Mouse (Mus musculus): Measurements from ENCODE around the gene Luc7l3. TPM values are rescaled to one million over a fixed set of nuclear protein-coding genes. Genes with fewer than 3 reads are reported as not detected.

Luc7l3 gene
- polyA plus RNA-seq, 1 experiment from 2014 or later = 35.8 TPM

DNA sequence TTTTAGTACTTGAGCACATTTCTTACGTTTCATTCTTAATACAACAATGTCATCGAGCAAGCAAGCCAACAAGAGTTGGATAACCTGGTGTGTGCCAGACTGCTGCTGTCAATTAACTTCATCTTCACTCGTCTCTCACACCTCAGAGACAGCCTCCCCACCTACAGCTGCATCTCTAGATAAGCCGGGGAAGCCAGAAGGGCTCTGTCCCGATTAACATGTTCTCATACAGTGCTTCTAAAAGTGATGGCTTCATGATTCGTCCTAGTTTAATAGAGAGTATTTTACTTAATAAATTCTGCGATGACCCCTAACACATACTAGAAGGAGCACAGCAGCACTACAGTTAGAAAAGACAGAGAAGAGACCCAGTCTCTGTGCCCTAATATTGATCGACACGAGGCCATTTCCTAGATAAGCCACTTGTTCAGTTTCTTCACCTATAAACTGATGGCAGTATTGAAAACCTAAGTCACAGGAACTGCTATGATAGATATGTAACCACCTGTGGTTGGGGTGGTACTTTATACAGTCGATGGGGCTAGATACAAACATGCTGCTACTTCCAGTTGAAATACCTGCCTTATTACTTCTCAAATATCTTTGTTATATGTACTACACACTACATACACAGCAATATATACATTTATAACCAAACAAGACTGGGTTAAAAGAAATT is 31.6 kb downstream of the Luc7l3 start:
- Histone ChIP-seq H3K4me1 (ENCODE audit: insufficient read depth) (no peaks in the 10 kb centered on the region), H3K27ac (ENCODE audit: low read depth) (peak overlapping the region; percentile 75), H3K4me3 (ENCODE audit: low read depth, low read length) (no peak overlapping the region), H3K36me3 (replicated peaks; ENCODE audit: insufficient read depth, low read length) (peaks cover 77% of the 10 kb centered on the region), H3K27me3 (ENCODE audit: insufficient read depth, low read length) (no peaks in the 10 kb centered on the region), H3K4me2 (ENCODE audit: low read depth, low read length) (peak overlapping the region; percentile 56), H3K9me3 (ENCODE audit: low read length) (no peaks in the 10 kb centered on the region), H3K9ac (replicated peaks) (no peak overlapping the region)
- TF ChIP-seq EP300 (IDR thresholded peaks at IDR 0.05; ENCODE audit: low read depth) (peak; percentile 83), CTCF (IDR thresholded peaks at IDR 0.05; ENCODE audit: low read depth) (no peak)
- DNase-seq (peak; percentile 51), ATAC-seq (peak; percentile 95)
- WGBS (ENCODE audit: insufficient replicate concordance) = 63% methylated on average over 10 of the region's 10 CpGs

- no peak overlapping the region for H3K4me3 ChIP-seq (ENCODE audit: low read depth, low read length)
- 94% methylated on average over 5 of the region's 5 CpGs for WGBS (ENCODE audit: insufficient replicate concordance)
- H3K9me3 ChIP-seq (ENCODE audit: low read length) = no peaks in the 10 kb centered on the region
- H3K36me3 ChIP-seq (replicated peaks; ENCODE audit: insufficient read depth, low read length) = peaks cover 57% of the 10 kb centered on the region
- ATAC-seq = no peak
- TF ChIP-seq EP300 (IDR thresholded peaks at IDR 0.05; ENCODE audit: low read depth) (no peak), CTCF (IDR thresholded peaks at IDR 0.05; ENCODE audit: low read depth) (no peak)
- no peak overlapping the region for H3K9ac ChIP-seq (replicated peaks)
- H3K4me1 ChIP-seq (ENCODE audit: insufficient read depth) = peaks cover 3% of the 10 kb centered on the region; the same call in 1 of the 2 replicates
- no peaks in the 10 kb centered on the region for H3K27me3 ChIP-seq (ENCODE audit: insufficient read depth, low read length)
- no peak for DNase-seq
- H3K27ac ChIP-seq (ENCODE audit: low read depth) = no peak overlapping the region
- H3K4me2 ChIP-seq (ENCODE audit: low read depth, low read length) = no peak overlapping the region
Measured at GRCm38 (mm10) chr11:94287105-94287504, 34.7 kb downstream of the Luc7l3 start.

GRCm38 (mm10) chr11:94285886-94286574 is 35.8 kb downstream of the Luc7l3 start:
- peaks cover 10% of the 10 kb centered on the region; the same call in 1 of the 2 replicates for H3K4me1 ChIP-seq (ENCODE audit: insufficient read depth)
- TF ChIP-seq EP300 (IDR thresholded peaks at IDR 0.05; ENCODE audit: low read depth) (no peak), CTCF (IDR thresholded peaks at IDR 0.05; ENCODE audit: low read depth) (no peak)
- DNase-seq (no peak), ATAC-seq (no peak)
- no peaks in the 10 kb centered on the region for H3K9me3 ChIP-seq (ENCODE audit: low read length)
- 85% methylated on average over 11 of the region's 11 CpGs for WGBS (ENCODE audit: insufficient replicate concordance)
- no peak overlapping the region for H3K4me3 ChIP-seq (ENCODE audit: low read depth, low read length)
- H3K9ac ChIP-seq (replicated peaks) = no peak overlapping the region
- H3K36me3 ChIP-seq (replicated peaks; ENCODE audit: insufficient read depth, low read length) = peaks cover 48% of the 10 kb centered on the region
- no peak overlapping the region for H3K27ac ChIP-seq (ENCODE audit: low read depth)
- no peak overlapping the region for H3K4me2 ChIP-seq (ENCODE audit: low read depth, low read length)
- H3K27me3 ChIP-seq (ENCODE audit: insufficient read depth, low read length) = no peaks in the 10 kb centered on the region

DNA sequence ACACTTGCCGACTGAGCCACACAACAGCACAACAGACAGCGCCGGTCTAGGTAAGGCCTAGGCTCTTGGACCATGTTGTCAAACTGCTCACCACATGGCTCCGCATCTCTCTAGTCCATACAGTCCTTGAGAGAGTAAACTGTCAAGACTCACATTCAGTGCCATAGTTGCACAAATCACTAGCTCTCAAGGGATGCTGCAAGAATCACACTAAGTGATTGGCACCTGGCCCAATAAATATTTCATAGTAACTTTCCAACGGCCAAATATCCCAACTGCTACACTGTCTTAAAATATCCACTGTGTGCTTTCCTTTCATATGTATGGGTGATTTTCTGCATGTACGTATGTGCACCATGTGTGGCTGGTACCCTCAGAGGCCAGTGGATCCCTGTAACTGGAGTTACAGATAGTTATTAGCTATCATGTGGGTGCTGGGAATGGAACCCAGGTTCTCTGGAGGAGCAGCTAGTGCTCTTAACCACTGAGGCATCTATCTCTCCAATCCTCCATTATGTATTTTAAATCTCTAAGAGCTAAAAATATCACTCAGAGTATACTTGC is 38.2 kb downstream of the Luc7l3 start:
- no peak overlapping the region for H3K27ac ChIP-seq (ENCODE audit: low read depth)
- H3K27me3 ChIP-seq (ENCODE audit: insufficient read depth, low read length) = no peaks in the 10 kb centered on the region
- TF ChIP-seq EP300 (IDR thresholded peaks at IDR 0.05; ENCODE audit: low read depth) (no peak), CTCF (IDR thresholded peaks at IDR 0.05; ENCODE audit: low read depth) (no peak)
- peaks cover 10% of the 10 kb centered on the region; the same call in 1 of the 2 replicates for H3K4me1 ChIP-seq (ENCODE audit: insufficient read depth)
- DNase-seq = no peak
- WGBS (ENCODE audit: insufficient replicate concordance) = 90% methylated on average over 6 of the region's 6 CpGs
- no peak overlapping the region for H3K4me3 ChIP-seq (ENCODE audit: low read depth, low read length)
- H3K9ac ChIP-seq (replicated peaks) = no peak overlapping the region
- no peaks in the 10 kb centered on the region for H3K9me3 ChIP-seq (ENCODE audit: low read length)
- no peak overlapping the region for H3K4me2 ChIP-seq (ENCODE audit: low read depth, low read length)
- peaks cover 26% of the 10 kb centered on the region for H3K36me3 ChIP-seq (replicated peaks; ENCODE audit: insufficient read depth, low read length)
- no peak for ATAC-seq

GRCm38 (mm10) chr11:94282291-94282690 is 39.5 kb downstream of the Luc7l3 start:
- 74% methylated on average over 5 of the region's 5 CpGs for WGBS (ENCODE audit: insufficient replicate concordance)
- H3K4me1 ChIP-seq (ENCODE audit: insufficient read depth) = peaks cover 13% of the 10 kb centered on the region; the same call in 1 of the 2 replicates
- H3K4me3 ChIP-seq (ENCODE audit: low read depth, low read length) = no peak overlapping the region
- TF ChIP-seq CTCF (IDR thresholded peaks at IDR 0.05; ENCODE audit: low read depth) (no peak), EP300 (IDR thresholded peaks at IDR 0.05; ENCODE audit: low read depth) (no peak)
- peaks cover 13% of the 10 kb centered on the region for H3K36me3 ChIP-seq (replicated peaks; ENCODE audit: insufficient read depth, low read length)
- H3K4me2 ChIP-seq (ENCODE audit: low read depth, low read length) = no peak overlapping the region
- H3K27me3 ChIP-seq (ENCODE audit: insufficient read depth, low read length) = no peaks in the 10 kb centered on the region
- ATAC-seq (no peak), DNase-seq (no peak)
- H3K9ac ChIP-seq (replicated peaks) = no peak overlapping the region
- H3K9me3 ChIP-seq (ENCODE audit: low read length) = no peaks in the 10 kb centered on the region
- peak overlapping the region; percentile 26; the same call in 1 of the 2 replicates for H3K27ac ChIP-seq (ENCODE audit: low read depth)

Data from liver, postnatal 0 days (tissue).